Mouse (Mus musculus): ENCODE results near the gene Zfp574. TPM values are rescaled to one million over a fixed set of nuclear protein-coding genes. Genes with fewer than 3 reads are reported as not detected.
A peak's percentile ranks its signal among the peaks of the same experiment; 100 is the strongest.

Zfp574 gene
- polyA plus RNA-seq, 1 experiment from 2014 or later: 10.8 TPM

DNA sequence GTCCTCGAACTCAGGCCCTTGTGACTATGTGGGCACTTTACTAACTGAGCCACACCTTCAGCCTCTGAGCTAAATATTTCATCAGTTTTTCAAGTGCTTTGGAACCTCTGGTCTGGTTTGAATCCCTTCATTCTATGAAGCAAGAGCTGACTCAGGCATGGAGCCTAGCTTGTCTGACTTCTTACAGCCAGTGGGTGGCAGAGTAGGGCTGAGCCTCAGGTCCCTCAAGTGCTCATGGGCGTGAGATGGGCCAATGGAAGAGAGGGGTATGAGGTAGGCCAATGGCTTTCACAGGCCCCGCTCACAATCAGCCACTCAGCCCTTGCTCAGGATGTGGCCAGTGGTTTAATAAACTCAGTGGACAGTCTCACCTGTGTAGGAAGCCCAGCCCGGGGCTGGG, 27.2 kb downstream of the Zfp574 start:
- ATAC-seq (no peak), DNase-seq (no peak)
- Histone ChIP-seq H3K4me1 (ENCODE audit: insufficient read depth) (no peaks in the 10 kb centered on the region), H3K4me2 (ENCODE audit: low read depth, low read length) (no peak overlapping the region), H3K9me3 (ENCODE audit: low read length) (no peaks in the 10 kb centered on the region), H3K36me3 (replicated peaks; ENCODE audit: insufficient read depth, low read length) (no peaks in the 10 kb centered on the region), H3K27me3 (ENCODE audit: insufficient read depth, low read length) (0 out of 2 replicates have a peak, but pooled peaks cover 3% of the 10 kb centered on the region), H3K4me3 (ENCODE audit: low read depth, low read length) (no peak overlapping the region), H3K9ac (replicated peaks) (no peak overlapping the region), H3K27ac (ENCODE audit: low read depth) (no peak overlapping the region)
- TF ChIP-seq CTCF (IDR thresholded peaks at IDR 0.05; ENCODE audit: low read depth) (peak; percentile 30; the same call in 1 of the 2 replicates), EP300 (IDR thresholded peaks at IDR 0.05; ENCODE audit: low read depth) (no peak)
- WGBS (ENCODE audit: insufficient replicate concordance): 64% methylated on average over 4 of the region's 4 CpGs

DNA sequence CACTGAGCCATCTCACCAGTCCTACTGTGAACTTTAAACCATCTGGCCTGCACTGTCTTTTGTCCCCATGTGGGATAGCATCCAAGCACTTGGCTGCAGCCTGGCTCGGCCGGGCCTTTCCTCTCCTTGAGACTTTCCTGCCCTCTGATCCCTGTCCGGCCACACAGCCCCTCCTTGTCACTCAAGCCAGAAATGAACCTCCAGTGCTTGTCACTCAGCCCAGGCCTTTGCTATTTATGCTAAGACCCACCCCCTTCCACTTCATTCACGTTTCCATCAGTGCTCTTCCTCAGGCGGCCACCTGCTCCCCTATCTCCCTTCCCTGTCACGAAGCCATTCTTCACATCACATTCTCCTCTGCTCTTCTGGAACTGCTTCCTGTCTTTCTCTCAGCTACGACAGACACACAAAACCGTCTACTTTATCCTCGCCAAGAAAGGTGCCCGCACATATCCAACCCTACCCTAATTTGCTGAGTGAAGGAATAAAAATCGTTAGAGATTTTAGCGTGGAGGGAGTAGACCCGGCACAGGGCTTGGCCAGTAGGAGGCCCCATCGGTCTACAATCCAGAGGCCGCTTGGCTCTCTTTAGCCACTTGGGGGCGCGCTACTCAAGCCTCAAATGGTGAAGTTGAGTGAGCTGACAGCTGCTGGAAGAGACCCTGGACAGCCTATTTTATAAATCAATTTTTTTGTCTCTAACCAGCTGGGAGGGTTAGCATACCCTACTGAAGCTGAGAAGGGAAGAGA, 33.2 kb downstream of the Zfp574 start:
- H3K4me1 ChIP-seq (ENCODE audit: insufficient read depth): no peaks in the 10 kb centered on the region
- peak; percentile 51 for ATAC-seq
- no peaks in the 10 kb centered on the region for H3K27me3 ChIP-seq (ENCODE audit: insufficient read depth, low read length)
- H3K9ac ChIP-seq (replicated peaks): no peak overlapping the region
- 22% methylated on average over 17 of the region's 17 CpGs for WGBS (ENCODE audit: insufficient replicate concordance)
- H3K27ac ChIP-seq (ENCODE audit: low read depth): no peak overlapping the region
- H3K36me3 ChIP-seq (replicated peaks; ENCODE audit: insufficient read depth, low read length): no peaks in the 10 kb centered on the region
- DNase-seq: peak; percentile 87
- no peaks in the 10 kb centered on the region for H3K9me3 ChIP-seq (ENCODE audit: low read length)
- H3K4me2 ChIP-seq (ENCODE audit: low read depth, low read length): no peak overlapping the region
- H3K4me3 ChIP-seq (ENCODE audit: low read depth, low read length): no peak overlapping the region
- no peak for TF ChIP-seq EP300 (IDR thresholded peaks at IDR 0.05; ENCODE audit: low read depth)
- TF ChIP-seq CTCF (IDR thresholded peaks at IDR 0.05; ENCODE audit: low read depth): peak; percentile 97

GRCm38 (mm10) chr7:25106790-25107502, 34.6 kb downstream of the Zfp574 start:
- DNase-seq (peak; percentile 62), ATAC-seq (peak; percentile 63)
- H3K4me1 ChIP-seq (ENCODE audit: insufficient read depth): no peaks in the 10 kb centered on the region
- WGBS (ENCODE audit: insufficient replicate concordance): 22% methylated on average over 16 of the region's 17 CpGs
- H3K27ac ChIP-seq (ENCODE audit: low read depth): peak overlapping the region; percentile 45; the same call in 1 of the 2 replicates
- TF ChIP-seq EP300 (IDR thresholded peaks at IDR 0.05; ENCODE audit: low read depth) (no peak), CTCF (IDR thresholded peaks at IDR 0.05; ENCODE audit: low read depth) (no peak)
- no peaks in the 10 kb centered on the region for H3K27me3 ChIP-seq (ENCODE audit: insufficient read depth, low read length)
- H3K36me3 ChIP-seq (replicated peaks; ENCODE audit: insufficient read depth, low read length): no peaks in the 10 kb centered on the region
- H3K4me3 ChIP-seq (ENCODE audit: low read depth, low read length): no peak overlapping the region
- H3K9me3 ChIP-seq (ENCODE audit: low read length): no peaks in the 10 kb centered on the region
- H3K9ac ChIP-seq (replicated peaks): no peak overlapping the region
- H3K4me2 ChIP-seq (ENCODE audit: low read depth, low read length): no peak overlapping the region

DNA sequence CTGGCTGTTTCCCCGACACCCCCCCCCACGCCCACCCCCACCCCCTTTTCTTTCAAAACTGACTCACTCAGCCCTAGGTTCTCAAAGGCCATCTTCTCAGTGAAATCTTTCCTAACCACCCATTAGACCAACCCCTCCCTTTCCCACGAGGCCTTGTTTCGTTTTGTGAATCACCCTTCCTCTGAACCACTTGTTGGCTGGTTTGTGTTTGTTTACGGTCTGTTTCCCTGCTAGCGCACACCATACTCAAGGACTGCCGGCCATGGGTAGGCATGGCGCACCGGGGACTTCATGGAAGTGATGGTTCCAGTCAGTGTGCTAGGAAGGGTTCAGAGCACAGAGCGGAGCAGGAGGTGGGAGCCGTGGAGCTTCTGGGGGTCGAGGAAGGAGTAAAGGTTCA, 37.0 kb downstream of the Zfp574 start:
- no peak overlapping the region for H3K9ac ChIP-seq (replicated peaks)
- no peak for TF ChIP-seq CTCF (IDR thresholded peaks at IDR 0.05; ENCODE audit: low read depth)
- no peak for TF ChIP-seq EP300 (IDR thresholded peaks at IDR 0.05; ENCODE audit: low read depth)
- H3K4me2 ChIP-seq (ENCODE audit: low read depth, low read length): no peak overlapping the region
- H3K36me3 ChIP-seq (replicated peaks; ENCODE audit: insufficient read depth, low read length): no peaks in the 10 kb centered on the region
- ATAC-seq (no peak), DNase-seq (no peak)
- no peaks in the 10 kb centered on the region for H3K4me1 ChIP-seq (ENCODE audit: insufficient read depth)
- H3K9me3 ChIP-seq (ENCODE audit: low read length): no peaks in the 10 kb centered on the region
- no peak overlapping the region for H3K27ac ChIP-seq (ENCODE audit: low read depth)
- H3K4me3 ChIP-seq (ENCODE audit: low read depth, low read length): no peak overlapping the region
- whole genome bisulfite sequencing (ENCODE audit: insufficient replicate concordance): 75% methylated on average over 12 of the region's 12 CpGs
- no peaks in the 10 kb centered on the region for H3K27me3 ChIP-seq (ENCODE audit: insufficient read depth, low read length)

DNA sequence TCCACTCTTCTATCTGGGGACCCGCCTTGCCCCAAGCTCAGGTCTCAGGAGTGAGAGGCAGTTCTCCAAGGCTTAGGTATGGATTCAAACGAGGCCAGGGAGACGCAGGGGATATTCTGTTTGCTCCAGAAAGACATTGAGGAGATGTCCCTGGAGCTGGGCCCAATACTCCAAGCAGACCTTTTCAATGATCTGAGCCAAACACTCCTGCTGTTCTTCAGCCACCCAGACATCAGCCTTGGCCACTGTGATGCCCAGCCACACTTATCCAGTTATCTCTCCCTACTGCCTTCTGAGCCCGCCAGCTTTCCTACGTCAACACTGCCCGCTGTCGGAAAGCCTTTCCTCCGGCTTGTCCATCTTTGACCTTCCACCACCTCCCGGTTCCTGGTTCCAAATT, 38.0 kb downstream of the Zfp574 start:
- TF ChIP-seq CTCF (IDR thresholded peaks at IDR 0.05; ENCODE audit: low read depth) (no peak), EP300 (IDR thresholded peaks at IDR 0.05; ENCODE audit: low read depth) (no peak)
- 83% methylated on average over 9 of the region's 9 CpGs for WGBS (ENCODE audit: insufficient replicate concordance)
- Histone ChIP-seq H3K9me3 (ENCODE audit: low read length) (no peaks in the 10 kb centered on the region), H3K4me3 (ENCODE audit: low read depth, low read length) (no peak overlapping the region), H3K4me1 (ENCODE audit: insufficient read depth) (no peaks in the 10 kb centered on the region), H3K9ac (replicated peaks) (no peak overlapping the region), H3K27ac (ENCODE audit: low read depth) (no peak overlapping the region), H3K4me2 (ENCODE audit: low read depth, low read length) (no peak overlapping the region), H3K27me3 (ENCODE audit: insufficient read depth, low read length) (no peaks in the 10 kb centered on the region), H3K36me3 (replicated peaks; ENCODE audit: insufficient read depth, low read length) (no peaks in the 10 kb centered on the region)
- ATAC-seq (no peak), DNase-seq (no peak)

DNA sequence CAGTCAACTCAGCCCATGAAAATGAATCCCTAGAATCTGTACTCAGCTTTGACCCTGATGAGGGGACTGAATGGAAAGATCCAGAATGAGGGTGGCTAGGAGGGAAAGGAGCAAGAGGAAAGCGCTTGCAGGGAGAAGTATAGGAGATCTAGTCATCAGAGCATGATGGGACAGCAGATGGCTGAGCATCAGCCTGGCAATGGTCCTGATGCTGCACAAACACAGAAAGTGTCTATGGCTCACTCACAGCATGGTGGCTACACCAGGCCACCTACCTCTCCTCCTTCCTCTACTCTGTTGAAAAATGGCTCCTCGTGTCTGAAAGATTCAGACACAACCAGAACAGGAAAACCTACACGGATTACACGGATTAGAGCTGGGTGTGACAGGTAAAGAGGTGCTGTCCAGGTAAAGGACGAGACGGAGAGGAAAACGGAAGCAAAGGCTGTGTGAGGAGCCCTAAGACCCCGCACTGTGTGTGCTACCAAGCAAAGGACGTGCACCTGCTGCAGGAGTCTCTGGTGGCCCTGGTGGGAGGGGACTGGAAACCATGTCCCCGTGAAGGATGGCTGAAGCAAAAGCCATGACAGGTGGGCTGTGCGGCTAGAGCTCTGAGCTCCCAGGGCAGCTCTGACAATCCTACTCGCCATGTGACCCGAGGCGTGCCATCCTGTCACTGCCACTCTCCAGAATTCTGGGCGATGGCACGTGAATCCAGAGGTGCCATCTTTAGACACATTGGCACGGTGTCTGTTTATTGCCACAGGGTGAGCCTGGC, 40.0 kb downstream of the Zfp574 start:
- ATAC-seq (0 out of 2 replicates have a peak, but pooled peaks have one; percentile 21), DNase-seq (no peak)
- no peaks in the 10 kb centered on the region for H3K27me3 ChIP-seq (ENCODE audit: insufficient read depth, low read length)
- no peaks in the 10 kb centered on the region for H3K9me3 ChIP-seq (ENCODE audit: low read length)
- H3K4me2 ChIP-seq (ENCODE audit: low read depth, low read length): no peak overlapping the region
- no peak for TF ChIP-seq EP300 (IDR thresholded peaks at IDR 0.05; ENCODE audit: low read depth)
- TF ChIP-seq CTCF (IDR thresholded peaks at IDR 0.05; ENCODE audit: low read depth): no peak
- H3K4me1 ChIP-seq (ENCODE audit: insufficient read depth): no peaks in the 10 kb centered on the region
- H3K27ac ChIP-seq (ENCODE audit: low read depth): no peak overlapping the region
- H3K36me3 ChIP-seq (replicated peaks; ENCODE audit: insufficient read depth, low read length): no peaks in the 10 kb centered on the region
- H3K4me3 ChIP-seq (ENCODE audit: low read depth, low read length): no peak overlapping the region
- 75% methylated on average over 17 of the region's 17 CpGs for WGBS (ENCODE audit: insufficient replicate concordance)
- no peak overlapping the region for H3K9ac ChIP-seq (replicated peaks)
